Mouse (Mus musculus): ENCODE data around the gene Mylk2. TPM values are rescaled to one million over a fixed set of nuclear protein-coding genes. Genes with fewer than 3 reads are reported as not detected.

Gene Mylk2
- polyA plus RNA-seq, 1 experiment from 2014 or later, result not detected

- no peak overlapping the region for H3K27ac ChIP-seq (ENCODE audit: low read depth, low read length)
- H3K4me2 ChIP-seq (ENCODE audit: low read depth, low read length), result no peak overlapping the region
- H3K4me3 ChIP-seq (ENCODE audit: low read depth, low read length), result no peak overlapping the region
- WGBS, result 87% methylated on average over 3 of the region's 3 CpGs
- no peak overlapping the region for H3K9ac ChIP-seq (replicated peaks; ENCODE audit: low read depth, low read length)
- H3K36me3 ChIP-seq (ENCODE audit: control insufficient read depth, insufficient read depth, low read length), result no peaks in the 10 kb centered on the region
- H3K27me3 ChIP-seq (ENCODE audit: control insufficient read depth, insufficient read depth, low read length), result no peaks in the 10 kb centered on the region
- H3K9me3 ChIP-seq (ENCODE audit: control insufficient read depth, low read length), result no peaks in the 10 kb centered on the region
- ATAC-seq (ENCODE audit: low read depth), result no peak
- H3K4me1 ChIP-seq (ENCODE audit: control insufficient read depth, insufficient read depth, low read length), result no peaks in the 10 kb centered on the region
Observed at GRCm38 (mm10) chr2:152923621-152924020, 12.5 kb downstream of the Mylk2 start.

GRCm38 (mm10) chr2:152924128-152924527 is 13.0 kb downstream of the Mylk2 start:
- 64% methylated on average over 8 of the region's 8 CpGs for WGBS
- Histone ChIP-seq H3K4me2 (ENCODE audit: low read depth, low read length) (no peak overlapping the region), H3K27ac (ENCODE audit: low read depth, low read length) (no peak overlapping the region), H3K36me3 (ENCODE audit: control insufficient read depth, insufficient read depth, low read length) (no peaks in the 10 kb centered on the region), H3K4me1 (ENCODE audit: control insufficient read depth, insufficient read depth, low read length) (no peaks in the 10 kb centered on the region), H3K4me3 (ENCODE audit: low read depth, low read length) (no peak overlapping the region), H3K27me3 (ENCODE audit: control insufficient read depth, insufficient read depth, low read length) (no peaks in the 10 kb centered on the region), H3K9me3 (ENCODE audit: control insufficient read depth, low read length) (no peaks in the 10 kb centered on the region), H3K9ac (replicated peaks; ENCODE audit: low read depth, low read length) (no peak overlapping the region)
- ATAC-seq (ENCODE audit: low read depth), result no peak

- no peaks in the 10 kb centered on the region for H3K27me3 ChIP-seq (ENCODE audit: control insufficient read depth, insufficient read depth, low read length)
- H3K4me2 ChIP-seq (ENCODE audit: low read depth, low read length), result no peak overlapping the region
- no peaks in the 10 kb centered on the region for H3K9me3 ChIP-seq (ENCODE audit: control insufficient read depth, low read length)
- H3K27ac ChIP-seq (ENCODE audit: low read depth, low read length), result no peak overlapping the region
- H3K4me3 ChIP-seq (ENCODE audit: low read depth, low read length), result no peak overlapping the region
- 88% methylated on average over 5 of the region's 5 CpGs for WGBS
- no peaks in the 10 kb centered on the region for H3K36me3 ChIP-seq (ENCODE audit: control insufficient read depth, insufficient read depth, low read length)
- no peak overlapping the region for H3K9ac ChIP-seq (replicated peaks; ENCODE audit: low read depth, low read length)
- H3K4me1 ChIP-seq (ENCODE audit: control insufficient read depth, insufficient read depth, low read length), result no peaks in the 10 kb centered on the region
- ATAC-seq (ENCODE audit: low read depth), result no peak
Observed at GRCm38 (mm10) chr2:152924543-152924942, 13.4 kb downstream of the Mylk2 start.

GRCm38 (mm10) chr2:152925189-152925872 is 14.2 kb downstream of the Mylk2 start:
- Histone ChIP-seq H3K4me3 (ENCODE audit: low read depth, low read length) (no peak overlapping the region), H3K27me3 (ENCODE audit: control insufficient read depth, insufficient read depth, low read length) (no peaks in the 10 kb centered on the region), H3K27ac (ENCODE audit: low read depth, low read length) (no peak overlapping the region), H3K36me3 (ENCODE audit: control insufficient read depth, insufficient read depth, low read length) (no peaks in the 10 kb centered on the region), H3K4me1 (ENCODE audit: control insufficient read depth, insufficient read depth, low read length) (no peaks in the 10 kb centered on the region), H3K9ac (replicated peaks; ENCODE audit: low read depth, low read length) (no peak overlapping the region), H3K9me3 (ENCODE audit: control insufficient read depth, low read length) (no peaks in the 10 kb centered on the region), H3K4me2 (ENCODE audit: low read depth, low read length) (no peak overlapping the region)
- WGBS, result 68% methylated on average over 11 of the region's 11 CpGs
- ATAC-seq (ENCODE audit: low read depth), result peak; percentile 14; the same call in 1 of the 2 replicates

- Histone ChIP-seq H3K9ac (replicated peaks; ENCODE audit: low read depth, low read length) (no peak overlapping the region), H3K27ac (ENCODE audit: low read depth, low read length) (no peak overlapping the region), H3K4me2 (ENCODE audit: low read depth, low read length) (no peak overlapping the region), H3K27me3 (ENCODE audit: control insufficient read depth, insufficient read depth, low read length) (no peaks in the 10 kb centered on the region), H3K4me3 (ENCODE audit: low read depth, low read length) (no peak overlapping the region), H3K9me3 (ENCODE audit: control insufficient read depth, low read length) (no peaks in the 10 kb centered on the region), H3K4me1 (ENCODE audit: control insufficient read depth, insufficient read depth, low read length) (no peaks in the 10 kb centered on the region), H3K36me3 (ENCODE audit: control insufficient read depth, insufficient read depth, low read length) (no peaks in the 10 kb centered on the region)
- WGBS, result 75% methylated on average over 9 of the region's 9 CpGs
- no peak for ATAC-seq (ENCODE audit: low read depth)
Observed at GRCm38 (mm10) chr2:152926896-152927295, 15.7 kb downstream of the Mylk2 start.

- no peak overlapping the region for H3K4me2 ChIP-seq (ENCODE audit: low read depth, low read length)
- H3K9me3 ChIP-seq (ENCODE audit: control insufficient read depth, low read length), result no peaks in the 10 kb centered on the region
- no peak overlapping the region for H3K9ac ChIP-seq (replicated peaks; ENCODE audit: low read depth, low read length)
- no peak for ATAC-seq (ENCODE audit: low read depth)
- no peak overlapping the region for H3K27ac ChIP-seq (ENCODE audit: low read depth, low read length)
- WGBS, result 78% methylated on average over 5 of the region's 5 CpGs
- no peaks in the 10 kb centered on the region for H3K36me3 ChIP-seq (ENCODE audit: control insufficient read depth, insufficient read depth, low read length)
- no peaks in the 10 kb centered on the region for H3K4me1 ChIP-seq (ENCODE audit: control insufficient read depth, insufficient read depth, low read length)
- H3K4me3 ChIP-seq (ENCODE audit: low read depth, low read length), result no peak overlapping the region
- H3K27me3 ChIP-seq (ENCODE audit: control insufficient read depth, insufficient read depth, low read length), result no peaks in the 10 kb centered on the region
Observed at GRCm38 (mm10) chr2:152927371-152927770, 16.2 kb downstream of the Mylk2 start.

- 55% methylated on average over 14 of the region's 14 CpGs for WGBS
- Histone ChIP-seq H3K27ac (ENCODE audit: low read depth, low read length) (no peak overlapping the region), H3K9me3 (ENCODE audit: control insufficient read depth, low read length) (no peaks in the 10 kb centered on the region), H3K36me3 (ENCODE audit: control insufficient read depth, insufficient read depth, low read length) (no peaks in the 10 kb centered on the region), H3K4me1 (ENCODE audit: control insufficient read depth, insufficient read depth, low read length) (no peaks in the 10 kb centered on the region), H3K4me2 (ENCODE audit: low read depth, low read length) (no peak overlapping the region), H3K27me3 (ENCODE audit: control insufficient read depth, insufficient read depth, low read length) (no peaks in the 10 kb centered on the region), H3K9ac (replicated peaks; ENCODE audit: low read depth, low read length) (no peak overlapping the region), H3K4me3 (ENCODE audit: low read depth, low read length) (no peak overlapping the region)
- no peak for ATAC-seq (ENCODE audit: low read depth)
Observed at GRCm38 (mm10) chr2:152928219-152928987, 17.3 kb downstream of the Mylk2 start.

GRCm38 (mm10) chr2:152928988-152929370 is 17.8 kb downstream of the Mylk2 start:
- Histone ChIP-seq H3K4me1 (ENCODE audit: control insufficient read depth, insufficient read depth, low read length) (no peaks in the 10 kb centered on the region), H3K4me2 (ENCODE audit: low read depth, low read length) (no peak overlapping the region), H3K9ac (replicated peaks; ENCODE audit: low read depth, low read length) (no peak overlapping the region), H3K27ac (ENCODE audit: low read depth, low read length) (no peak overlapping the region), H3K36me3 (ENCODE audit: control insufficient read depth, insufficient read depth, low read length) (no peaks in the 10 kb centered on the region), H3K9me3 (ENCODE audit: control insufficient read depth, low read length) (no peaks in the 10 kb centered on the region), H3K27me3 (ENCODE audit: control insufficient read depth, insufficient read depth, low read length) (no peaks in the 10 kb centered on the region), H3K4me3 (ENCODE audit: low read depth, low read length) (no peak overlapping the region)
- no peak for ATAC-seq (ENCODE audit: low read depth)
- WGBS, result 73% methylated on average over 3 of the region's 3 CpGs

- WGBS, result 58% methylated on average over 2 of the region's 2 CpGs
Observed at GRCm38 (mm10) chr2:152930276-152930675, 19.1 kb downstream of the Mylk2 start.

More at GRCm38 (mm10) chr2:152930276-152930675, 19.1 kb downstream of the Mylk2 start:
- H3K4me3 ChIP-seq (ENCODE audit: low read depth, low read length), result no peak overlapping the region
- no peaks in the 10 kb centered on the region for H3K9me3 ChIP-seq (ENCODE audit: control insufficient read depth, low read length)
- H3K9ac ChIP-seq (replicated peaks; ENCODE audit: low read depth, low read length), result no peak overlapping the region
- H3K27ac ChIP-seq (ENCODE audit: low read depth, low read length), result no peak overlapping the region
- H3K4me1 ChIP-seq (ENCODE audit: control insufficient read depth, insufficient read depth, low read length), result no peaks in the 10 kb centered on the region
- no peaks in the 10 kb centered on the region for H3K36me3 ChIP-seq (ENCODE audit: control insufficient read depth, insufficient read depth, low read length)
- H3K4me2 ChIP-seq (ENCODE audit: low read depth, low read length), result no peak overlapping the region
- no peak for ATAC-seq (ENCODE audit: low read depth)
- no peaks in the 10 kb centered on the region for H3K27me3 ChIP-seq (ENCODE audit: control insufficient read depth, insufficient read depth, low read length)

All from neural tube, embryonic 14.5 days (tissue).